Mouse (Mus musculus): Measurements from ENCODE around the gene Gramd1b.

DNA sequence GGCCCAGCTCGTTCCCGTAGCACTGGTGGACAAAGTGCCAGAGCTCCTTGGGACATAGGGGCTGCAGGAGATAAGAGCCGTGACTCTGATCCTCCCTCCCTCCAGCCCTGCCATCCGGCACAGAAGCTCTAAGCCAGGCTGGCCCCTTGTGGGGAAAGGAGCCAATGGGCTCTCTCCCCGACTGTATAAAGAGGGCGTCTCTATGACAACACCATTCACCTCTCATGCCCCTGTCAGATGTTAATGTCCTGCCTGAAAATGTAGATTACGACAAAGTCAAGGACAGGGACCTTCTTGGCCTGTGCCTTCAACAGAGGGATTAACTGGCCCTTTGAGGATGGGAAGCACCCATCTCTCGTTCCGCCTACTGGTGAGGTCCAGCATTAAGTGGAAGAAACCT, 219.4 kb downstream of the Gramd1b start:
- TF ChIP-seq CTCF (IDR thresholded peaks at IDR 0.05; ENCODE audit: insufficient read depth, low read depth, low read length): no peak
- no peak for TF ChIP-seq POLR2A (IDR thresholded peaks at IDR 0.05; ENCODE audit: insufficient read depth, low read depth, low read length)
